Mouse (Mus musculus) liver, embryonic 14.5 days (tissue): Measurements from ENCODE around the gene Ankrd66.

ENCODE experiments used
- CTCF ChIP-seq: IDR thresholded peaks from 2 replicates; pipeline ENCODE4 v1.5.1; 2016; ENCODE audit warnings: antibody characterized with exemption, low read depth, control low read depth
- EP300 ChIP-seq: IDR thresholded peaks from 2 replicates; pipeline ENCODE4 v1.6.1; 2016; ENCODE audit warnings: antibody characterized with exemption, low read depth

DNA sequence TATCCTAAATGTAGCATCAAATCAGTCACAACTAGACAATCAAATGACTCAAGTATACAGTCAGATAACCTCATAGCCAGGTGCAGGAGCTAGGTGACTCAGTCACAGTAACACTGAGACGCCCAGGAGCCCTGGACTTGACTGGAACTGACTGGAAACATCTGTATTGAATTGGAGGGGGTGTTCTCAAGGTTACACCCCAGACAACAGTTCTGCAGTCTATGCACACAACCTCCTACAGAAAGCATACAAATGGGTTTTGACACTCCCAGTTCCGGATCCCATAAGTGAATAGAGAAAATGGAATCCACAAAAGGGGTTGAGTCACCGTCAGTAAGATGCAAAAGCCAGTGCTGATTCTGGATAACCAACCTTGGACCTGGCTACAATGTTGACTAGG is 15.2 kb upstream of the Ankrd66 start:
- no peak for TF ChIP-seq EP300
- no peak for TF ChIP-seq CTCF
